Mouse (Mus musculus) ovary, postnatal 10 days (tissue): ENCODE data around the gene Plxnc1.

Experiments used
- DNase-seq: peaks from one replicate; pipeline ENCODE4 v3.0.0; 2022; ENCODE audit warnings: low spot score

Gene Plxnc1

DNA sequence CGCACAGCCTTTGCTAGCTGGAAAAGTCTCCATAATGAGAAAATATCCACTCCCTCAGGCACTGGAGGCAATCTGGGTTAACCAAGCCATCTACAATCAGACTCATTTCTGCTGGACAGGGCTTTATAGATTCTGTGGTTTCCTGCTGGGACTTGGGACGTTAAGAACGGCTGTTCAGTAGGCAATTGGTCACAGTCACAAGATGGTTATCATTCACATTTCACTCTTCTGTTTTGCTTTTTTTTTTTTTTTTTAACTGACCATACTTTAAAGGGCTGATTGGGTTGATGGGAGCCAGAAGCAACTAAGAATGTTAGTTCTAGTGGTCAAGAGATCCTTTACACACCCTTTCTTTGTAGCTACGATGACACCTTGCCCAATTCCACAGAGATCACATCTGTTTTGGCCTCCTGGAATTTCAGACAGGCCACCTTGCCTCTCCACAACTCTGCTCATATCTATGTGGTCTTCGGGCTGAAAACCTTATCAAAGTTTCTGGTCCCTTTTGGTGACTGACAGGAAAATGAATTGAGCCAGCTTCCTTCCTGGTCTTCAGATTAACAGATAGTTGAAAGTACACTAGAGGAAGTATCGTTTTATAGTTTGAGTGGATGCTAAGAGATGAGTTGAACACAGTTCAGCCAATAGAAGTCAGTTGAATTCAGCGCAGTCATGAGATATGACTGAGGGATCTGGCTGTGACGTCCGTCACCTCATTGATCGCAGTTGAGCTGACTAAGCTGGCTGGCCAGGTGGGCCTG lies 3.5 kb upstream of the Plxnc1 start:
- DNase-seq: no peak

DNA sequence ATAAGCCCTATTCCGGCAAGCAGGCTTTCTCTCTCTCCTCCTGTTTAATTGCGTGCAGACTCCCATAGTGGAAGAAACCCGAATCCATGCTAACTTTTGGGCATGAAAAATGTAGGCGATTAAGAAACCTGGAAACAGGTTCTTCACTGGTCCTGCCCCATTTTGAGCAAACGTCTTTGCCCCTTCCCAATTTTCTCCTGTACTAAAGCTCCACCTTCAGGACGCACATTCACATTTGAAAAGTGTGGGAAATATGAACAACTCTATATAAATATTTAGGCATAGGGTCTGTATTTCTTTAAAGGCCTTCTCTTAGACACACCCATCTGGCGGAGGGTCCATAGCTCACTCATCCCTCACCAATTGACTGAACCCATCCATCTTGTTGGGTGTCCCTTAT lies 2.8 kb upstream of the Plxnc1 start:
- no peak for DNase-seq

DNA sequence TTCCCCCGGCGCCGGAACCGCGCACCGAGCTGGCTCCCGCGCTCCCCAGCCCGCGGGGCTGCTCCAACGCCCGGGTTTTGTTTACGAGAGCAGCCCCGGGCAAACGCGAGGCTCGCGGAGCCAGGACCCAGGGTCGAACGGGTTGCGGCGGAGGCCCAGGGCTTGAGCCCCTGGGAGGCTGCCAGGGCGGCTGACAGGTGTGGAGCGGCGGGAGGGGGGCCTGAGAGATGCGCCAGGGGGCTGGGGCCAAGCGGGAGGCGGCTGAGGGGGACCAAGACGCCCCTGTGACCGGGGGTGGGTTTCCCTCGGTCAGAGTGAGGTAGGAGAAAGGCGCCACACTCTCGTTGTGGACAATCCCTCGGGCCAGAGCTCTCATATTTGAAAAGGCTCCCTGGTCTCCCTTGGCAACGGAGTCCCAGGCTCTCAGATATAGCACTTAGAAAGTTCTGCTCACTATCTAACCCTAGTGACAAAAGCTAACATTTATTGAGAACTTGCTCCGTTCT lies 624 bp upstream of the Plxnc1 start:
- DNase-seq: peak; percentile 12

DNA sequence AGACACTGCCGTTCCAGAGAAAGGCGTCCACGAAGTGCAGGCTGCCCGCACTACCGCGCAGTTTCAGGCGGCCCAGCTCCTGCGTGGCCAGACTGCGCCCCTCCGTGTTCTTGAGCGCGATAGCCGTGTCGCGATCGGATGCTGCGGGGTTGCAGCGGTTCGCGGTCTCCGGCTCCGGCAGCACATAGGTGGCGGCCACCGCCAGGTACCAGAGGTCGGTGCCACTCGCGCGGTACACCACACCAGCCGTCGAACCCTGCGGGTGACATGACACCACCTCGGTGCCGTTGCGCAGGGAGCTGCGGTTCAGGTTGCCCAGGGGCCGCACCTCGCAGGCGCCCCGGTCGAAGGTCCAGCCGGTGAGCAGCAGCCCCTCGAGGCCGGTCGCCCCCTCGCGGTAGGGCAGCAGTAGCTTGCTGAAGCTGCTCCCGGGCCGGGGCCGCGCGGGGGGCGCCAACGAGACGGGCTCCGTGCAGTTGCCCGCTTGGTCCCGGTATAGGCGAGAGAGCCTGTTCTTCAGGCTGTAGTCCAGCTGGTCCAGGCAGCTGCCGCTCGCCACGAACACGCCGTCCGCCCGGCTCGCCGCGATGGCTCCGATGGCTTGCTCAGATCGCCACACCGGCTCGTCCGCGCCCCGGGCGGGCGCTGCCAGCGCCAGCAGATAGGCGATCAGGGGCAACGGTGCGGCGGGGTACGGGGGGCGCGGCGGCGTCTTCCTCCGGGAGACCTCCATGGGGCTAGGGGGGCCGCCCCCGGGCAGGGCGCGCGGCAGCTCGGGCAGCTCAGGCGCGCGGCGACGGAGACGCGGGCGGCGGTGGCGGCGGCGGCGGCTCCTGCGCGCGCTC lies 567 bp downstream of the Plxnc1 start:
- peak; percentile 39 for DNase-seq

DNA sequence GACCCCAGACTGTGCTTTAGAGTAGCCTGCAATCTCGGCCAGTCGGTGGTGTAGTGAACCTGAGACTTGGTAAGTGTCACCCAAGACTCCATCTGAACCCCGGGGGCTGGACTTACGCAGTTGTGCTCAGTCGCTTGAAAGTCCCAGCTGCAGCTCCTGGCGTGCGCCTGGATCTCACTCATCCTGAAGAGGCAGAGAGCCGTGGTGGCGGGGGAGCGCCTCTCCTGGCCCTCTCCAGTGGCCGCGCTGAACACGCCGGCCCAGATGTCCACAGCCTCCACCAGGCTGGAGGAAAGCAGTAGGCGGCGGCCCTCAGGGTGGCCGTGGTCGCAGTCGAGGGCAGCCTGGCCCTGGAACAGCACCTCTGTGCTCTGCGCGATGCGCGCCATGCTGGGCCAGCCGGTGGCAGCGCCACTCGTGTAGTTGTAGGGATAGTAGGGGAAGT lies 1.2 kb downstream of the Plxnc1 start:
- peak; percentile 24 for DNase-seq

DNA sequence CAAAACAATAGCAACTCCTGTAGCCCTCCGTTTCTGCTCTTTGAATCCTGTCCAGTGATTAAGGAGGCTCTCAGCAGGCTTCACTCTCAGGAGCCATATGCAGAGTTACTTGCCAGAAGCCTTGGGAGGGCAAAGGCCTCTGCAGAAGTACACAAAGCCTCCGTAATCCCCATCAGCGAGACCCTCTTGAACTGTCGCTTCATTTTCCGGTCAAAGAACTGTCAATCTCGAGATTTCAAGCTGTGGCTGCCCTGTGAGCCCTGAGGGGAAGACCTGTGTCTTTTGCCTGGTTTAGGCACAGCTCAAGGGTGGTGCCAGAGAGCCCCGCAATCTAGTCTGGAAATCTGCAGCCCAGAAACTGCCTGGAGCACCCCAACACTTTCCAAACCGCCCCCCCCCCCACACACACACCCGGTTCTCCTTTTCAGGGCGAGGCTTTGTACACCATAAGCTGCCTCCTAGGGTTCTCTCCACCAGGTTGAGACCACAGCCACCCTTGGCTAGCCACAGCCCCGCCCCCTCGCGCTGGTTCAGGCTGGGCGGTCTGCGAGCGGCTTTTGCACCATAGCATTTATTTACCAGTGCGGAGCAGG lies 2.1 kb downstream of the Plxnc1 start:
- no peak for DNase-seq

DNA sequence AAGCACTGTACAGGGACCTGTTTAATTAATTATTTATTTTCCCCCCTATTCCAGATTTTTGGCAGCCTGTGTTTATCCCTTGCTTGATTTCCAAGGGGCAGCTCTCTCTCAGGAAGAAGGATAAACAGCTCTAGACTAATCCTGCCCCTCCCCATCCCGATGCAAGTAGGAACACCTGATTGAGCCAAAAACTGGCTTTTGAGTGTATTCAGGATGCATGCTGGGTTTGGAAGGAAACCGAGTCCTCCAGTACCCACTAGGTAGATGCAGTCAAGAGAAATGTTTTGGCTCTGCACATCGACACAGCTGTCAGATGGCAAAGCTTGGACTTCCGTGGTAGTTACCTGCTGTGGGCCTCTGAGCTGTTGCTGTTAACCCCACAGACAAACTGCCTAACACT lies 3.1 kb downstream of the Plxnc1 start:
- no peak for DNase-seq

DNA sequence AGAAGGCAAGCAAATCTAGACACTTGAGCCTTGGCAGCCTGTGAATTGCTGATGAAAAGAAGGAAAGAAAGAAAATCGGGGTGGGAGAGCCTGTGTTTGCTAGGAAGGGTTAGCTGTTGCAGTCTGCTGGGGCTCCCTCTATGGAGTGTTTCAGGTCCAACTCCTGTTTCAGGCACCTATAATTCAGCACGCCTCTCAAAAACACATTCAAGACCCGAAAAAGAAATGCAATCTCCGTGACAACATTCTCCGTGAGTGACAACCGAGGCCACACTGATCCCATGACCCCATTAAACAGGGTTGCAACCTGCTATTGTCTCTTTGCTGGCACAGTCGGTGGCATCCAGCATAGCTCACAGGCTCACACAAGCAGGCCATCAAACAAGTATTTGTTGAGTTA lies 3.8 kb downstream of the Plxnc1 start:
- no peak for DNase-seq

DNA sequence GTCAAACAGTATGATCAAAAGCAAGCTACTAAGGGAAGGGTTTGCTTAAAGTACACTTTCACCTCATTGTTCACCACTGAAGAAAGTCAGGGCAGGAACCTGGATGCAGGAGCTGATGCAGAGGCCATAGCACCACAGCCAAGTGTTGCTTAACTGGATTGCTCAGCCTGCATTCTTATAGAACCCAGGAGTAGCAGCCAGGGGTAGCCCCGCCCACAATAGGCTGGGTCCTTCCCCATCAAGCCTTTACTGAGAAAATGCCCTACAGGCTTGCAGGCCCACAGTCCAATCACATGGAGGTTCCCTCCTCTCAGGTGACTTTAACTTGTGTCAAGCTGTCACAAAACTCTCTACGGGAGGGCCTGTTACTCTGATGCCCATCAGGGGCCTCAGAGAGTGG lies 4.6 kb downstream of the Plxnc1 start:
- DNase-seq: no peak

DNA sequence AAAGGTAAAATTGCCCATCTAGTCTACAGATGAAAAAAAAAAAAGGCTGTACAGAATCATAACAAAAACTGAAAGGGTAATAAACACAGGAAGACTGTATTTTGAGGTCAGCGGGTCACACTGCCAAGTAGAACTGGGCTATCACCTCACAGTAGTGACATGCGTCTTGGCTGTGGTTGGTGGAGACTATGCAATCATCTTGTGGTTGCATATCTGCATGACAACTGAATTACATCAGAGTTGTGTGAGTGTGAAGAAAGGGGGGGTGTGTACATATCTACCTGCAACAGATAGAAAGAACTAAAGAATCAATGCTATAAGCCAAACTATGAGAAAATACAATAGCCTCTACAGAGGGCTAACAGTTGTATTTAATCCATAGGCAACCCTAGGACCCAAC lies 5.7 kb downstream of the Plxnc1 start:
- DNase-seq: no peak

DNA sequence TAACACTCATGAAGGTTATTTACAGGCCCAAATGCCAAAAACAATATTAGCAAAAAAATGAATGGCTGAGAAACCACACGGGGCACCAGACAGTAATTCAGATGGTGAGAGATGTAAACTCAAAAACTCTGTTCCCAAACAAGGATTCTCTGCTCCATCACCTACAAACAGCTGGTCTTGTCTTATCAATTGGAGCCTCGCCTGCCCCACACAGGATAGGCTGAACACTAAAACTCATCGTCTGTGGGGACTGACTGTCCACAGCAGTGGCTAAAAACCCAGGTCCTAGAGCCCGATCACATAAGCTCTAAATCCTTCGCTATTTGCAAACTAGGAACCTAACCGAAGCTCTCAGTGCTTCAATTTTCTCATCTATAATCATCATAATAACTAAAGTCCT lies 6.3 kb downstream of the Plxnc1 start:
- DNase-seq: no peak

DNA sequence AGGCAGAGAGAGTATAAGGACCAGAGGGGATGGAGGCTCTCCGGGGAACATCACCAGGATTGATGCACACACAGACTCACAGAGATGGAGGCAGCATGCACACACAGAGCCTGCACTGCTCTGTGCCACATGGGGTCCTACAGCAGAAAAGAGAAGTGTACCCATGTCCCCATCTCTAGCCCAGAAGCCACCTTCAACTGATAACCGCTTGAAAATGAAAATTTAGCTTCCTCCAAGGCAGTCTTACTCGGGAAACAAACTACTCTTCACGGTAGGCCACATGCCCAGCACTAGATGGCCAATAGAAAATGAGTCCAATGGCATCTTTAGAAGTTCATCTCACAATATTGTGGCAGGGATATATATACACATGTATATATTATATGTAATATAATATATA lies 9.4 kb downstream of the Plxnc1 start:
- no peak for DNase-seq

DNA sequence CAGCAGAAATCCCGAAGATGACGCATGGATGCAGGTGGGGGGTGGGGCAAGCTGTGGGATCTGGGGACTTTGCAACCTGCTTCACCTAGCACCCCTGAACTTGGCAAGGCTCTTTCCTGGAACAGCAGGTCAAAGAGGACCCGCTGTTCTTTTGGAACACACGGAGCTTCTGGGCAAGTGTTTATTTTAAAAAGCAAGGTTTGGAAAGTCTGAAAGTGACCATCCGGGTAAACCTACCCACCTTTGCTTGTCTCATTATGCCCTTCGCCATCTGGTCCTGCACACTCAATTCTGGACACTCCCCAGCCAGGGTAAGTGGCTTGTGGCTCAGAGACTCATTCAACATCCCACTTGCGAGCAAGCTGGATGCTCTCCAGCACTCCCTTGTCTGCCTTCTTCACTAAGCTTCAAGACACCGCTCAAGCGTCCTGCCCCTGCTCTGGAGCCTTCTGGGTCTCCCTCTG lies 10.5 kb downstream of the Plxnc1 start:
- no peak for DNase-seq

DNA sequence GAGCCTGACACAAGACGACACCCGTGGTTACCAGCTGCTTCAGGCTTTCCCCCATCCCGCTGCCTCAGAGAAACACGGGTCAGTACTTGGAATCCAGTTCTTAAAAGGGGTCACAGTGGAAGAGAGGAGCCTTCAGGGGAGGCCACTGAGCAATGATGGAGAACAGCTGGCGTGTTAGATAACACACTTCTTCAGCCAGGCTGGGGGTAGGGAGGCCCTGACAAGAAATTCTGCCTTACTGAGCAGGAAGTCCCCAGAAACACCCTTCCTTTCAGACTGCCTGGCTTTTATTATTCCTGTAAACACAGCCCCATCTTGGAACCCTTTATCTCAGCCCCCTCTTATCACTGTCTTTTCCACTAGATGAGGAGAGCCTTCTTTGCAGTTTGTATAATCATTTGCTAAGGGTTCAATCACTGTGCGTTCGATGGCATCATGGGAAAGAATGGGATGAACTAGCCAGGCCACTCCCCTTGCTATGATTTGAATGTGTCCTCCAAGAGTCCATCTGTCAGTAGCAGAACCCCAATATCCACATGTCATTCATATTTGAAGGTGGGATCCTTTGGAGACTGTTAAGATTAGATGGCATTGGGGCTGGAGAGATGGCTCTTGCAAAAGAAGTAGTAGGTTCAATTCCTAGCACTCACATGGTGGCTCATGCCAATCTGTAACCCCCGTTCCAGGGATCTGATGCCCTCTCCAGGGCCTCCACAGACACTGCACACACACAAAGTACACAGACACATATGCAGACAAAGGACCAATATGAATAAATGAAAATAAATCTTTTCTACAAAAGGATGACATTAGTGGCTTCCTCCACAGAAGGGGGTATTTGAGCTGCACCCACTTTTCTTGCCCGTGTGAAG lies 12.4 kb downstream of the Plxnc1 start:
- DNase-seq: no peak

DNA sequence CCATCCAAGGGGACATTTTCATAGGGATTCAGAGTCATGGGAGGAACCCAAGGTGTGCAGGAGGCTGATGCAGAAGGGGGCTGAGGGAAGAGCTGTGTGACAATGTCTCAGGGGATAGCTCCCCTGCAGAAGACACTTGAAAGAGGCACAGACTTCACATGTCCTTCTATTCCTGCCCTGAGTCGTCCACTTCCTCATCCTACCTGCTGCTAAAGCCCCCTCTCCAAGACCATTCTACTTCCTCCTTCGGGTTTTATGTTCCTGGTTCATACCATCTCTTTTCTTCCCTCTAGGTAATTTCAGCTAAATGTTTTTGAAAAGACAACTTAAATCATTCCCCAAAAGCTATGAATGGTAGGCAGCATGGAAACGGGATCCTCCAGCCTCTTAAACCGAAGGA lies 16.5 kb downstream of the Plxnc1 start:
- no peak for DNase-seq

DNA sequence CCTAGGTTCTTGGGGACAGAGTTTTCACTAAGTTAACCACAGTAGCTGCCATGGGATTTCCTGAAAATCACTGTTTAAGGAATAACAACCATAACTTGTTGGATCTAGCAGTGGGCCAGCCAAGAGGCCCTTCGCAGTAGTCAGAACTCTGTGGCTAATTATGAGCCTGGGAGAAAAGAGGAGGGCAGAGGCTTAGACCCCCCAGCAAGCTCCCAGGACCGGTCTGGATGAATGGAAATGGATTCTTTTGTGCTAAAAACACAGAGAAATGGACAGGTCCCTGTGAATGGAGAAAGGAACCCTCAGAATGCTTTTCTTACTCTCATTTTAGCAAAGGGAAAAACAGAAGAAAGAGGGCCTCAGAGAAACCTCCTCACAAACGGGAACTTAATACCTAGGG lies 18.3 kb downstream of the Plxnc1 start:
- DNase-seq: no peak

DNA sequence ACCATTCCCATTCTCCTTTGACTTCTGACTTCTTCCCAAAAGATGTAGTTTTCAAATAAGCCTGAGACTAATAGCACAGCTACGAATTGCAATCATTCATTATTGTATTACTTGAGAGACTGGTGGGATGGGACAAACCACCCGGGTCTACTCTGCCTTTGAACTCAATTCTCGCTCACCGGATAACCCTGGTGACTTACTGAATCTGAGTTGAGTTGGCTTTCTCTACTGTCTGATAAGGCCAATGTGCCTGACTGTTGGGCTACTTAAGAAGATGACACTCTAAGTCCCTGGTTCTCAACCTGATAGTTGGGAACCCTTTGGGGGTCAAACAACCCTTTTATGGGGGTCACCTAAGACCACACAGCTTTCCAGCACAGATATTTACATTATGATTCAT lies 19.8 kb downstream of the Plxnc1 start:
- no peak for DNase-seq

DNA sequence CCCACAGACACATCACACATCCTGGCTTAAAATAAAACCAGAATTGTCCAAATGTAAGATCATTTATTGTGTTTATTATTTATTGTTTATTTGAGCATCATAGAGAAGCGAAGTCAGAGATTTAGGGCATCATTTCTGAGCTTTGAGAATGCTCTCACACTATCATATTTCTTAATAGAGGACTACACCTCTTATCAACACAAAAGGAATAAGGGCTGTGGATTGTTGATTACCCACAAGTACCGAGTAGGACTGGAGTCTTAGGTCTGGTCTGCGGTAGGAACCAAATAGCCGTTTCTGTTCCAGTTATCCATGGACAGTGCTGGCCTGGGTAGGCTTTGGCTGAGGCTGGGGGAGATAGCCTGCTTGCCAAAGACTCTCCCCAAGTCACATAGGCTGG lies 20.2 kb downstream of the Plxnc1 start:
- DNase-seq: no peak

DNA sequence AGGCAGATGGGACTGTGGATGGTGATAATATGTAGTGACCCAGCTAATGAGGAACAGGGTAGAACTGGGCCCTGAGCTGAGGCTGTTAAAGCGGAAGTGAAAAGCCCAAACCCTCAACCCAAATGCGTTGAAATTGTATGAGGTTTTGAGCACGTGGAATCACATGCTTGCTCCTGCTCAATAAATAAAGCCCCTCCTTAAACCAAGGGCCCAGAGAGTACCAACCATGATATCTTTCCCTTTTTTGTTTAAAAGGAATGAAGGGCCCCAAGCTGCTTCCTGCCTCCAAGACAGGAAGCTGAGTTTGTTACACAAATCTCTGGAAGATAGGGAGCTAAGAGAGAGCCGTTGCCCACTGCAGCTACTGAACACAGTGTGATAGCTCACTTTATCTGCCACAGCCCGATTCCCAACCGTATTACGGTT lies 21.3 kb downstream of the Plxnc1 start:
- no peak for DNase-seq

DNA sequence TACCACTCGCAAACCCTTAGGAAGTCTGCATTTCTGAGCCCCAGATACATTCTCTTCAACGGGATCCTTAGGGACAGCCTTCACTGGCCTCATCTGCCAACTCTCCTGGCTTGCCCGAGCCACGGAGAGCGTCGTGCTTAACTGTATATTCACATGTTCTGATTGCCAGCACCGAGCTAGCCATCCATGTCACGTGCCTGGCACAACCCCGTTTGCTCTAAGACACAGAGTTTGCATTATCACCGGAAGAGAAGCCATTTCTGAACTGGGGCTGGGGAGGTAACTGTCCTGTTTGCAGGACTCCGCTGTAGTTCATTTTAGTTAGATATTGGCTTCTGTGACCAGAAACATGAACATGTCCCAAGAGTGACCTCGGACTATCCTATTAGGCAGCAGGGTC lies 21.8 kb downstream of the Plxnc1 start:
- DNase-seq: no peak

DNA sequence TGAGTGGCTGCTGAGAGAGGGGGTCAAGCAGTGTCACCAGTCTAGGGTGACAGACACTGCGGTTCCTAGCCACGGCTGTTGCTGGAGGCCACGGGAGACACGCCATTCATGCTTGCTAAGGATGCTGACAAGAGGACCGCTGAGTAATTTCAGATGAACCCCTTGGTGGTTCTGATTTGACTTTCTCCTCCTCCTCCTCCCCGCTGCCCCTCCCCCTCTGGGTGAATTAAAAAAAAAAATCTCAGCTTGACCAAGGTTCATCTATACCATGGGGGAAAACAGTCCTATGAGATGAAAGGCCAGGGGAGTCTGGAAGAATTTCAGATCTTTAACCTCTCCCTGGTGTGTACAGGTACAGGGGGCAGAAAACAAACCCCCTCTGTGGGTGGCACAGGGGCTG lies 22.9 kb downstream of the Plxnc1 start:
- DNase-seq: no peak

DNA sequence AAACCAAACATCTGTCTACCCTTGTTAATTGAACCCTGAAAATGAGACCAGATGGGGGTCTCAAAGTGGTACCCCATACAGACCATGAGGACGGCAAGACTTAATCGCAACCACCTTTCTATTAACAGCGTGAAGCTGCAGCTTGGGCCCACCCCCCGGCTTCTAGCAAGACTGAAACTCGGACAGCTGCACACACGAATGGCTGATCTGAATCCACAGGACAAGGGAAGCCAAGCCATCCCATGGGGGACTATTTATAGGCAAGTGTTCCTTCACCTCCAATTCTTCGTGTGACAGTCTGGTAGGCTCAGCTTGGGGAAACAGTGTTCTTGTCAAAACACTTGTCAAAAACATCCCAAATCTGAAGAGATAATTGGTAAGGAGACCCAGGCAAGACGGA lies 24.1 kb downstream of the Plxnc1 start:
- DNase-seq: no peak
